Comparison of ENCODE assay signal across 8 mouse cellular contexts in genomic region chr1:180813409-180813884, GRCm38 (mm10). TPM values are rescaled to one million over a fixed set of nuclear protein-coding genes. Genes with fewer than 3 reads are reported as not detected.
DNase-seq lines count a peak whose midpoint lies in the region; ATAC-seq and TF ChIP-seq lines count a peak whose summit lies in the region.

No protein-coding gene starts in this region.

- H3K27me3 ChIP-seq in hindbrain, embryonic 10.5 days (ENCODE audit: insufficient read depth, poor library complexity, severe bottlenecking): no peaks in the 10 kb centered on the region
- H3K27me3 ChIP-seq in lung, embryonic 16.5 days (ENCODE audit: control insufficient read depth, insufficient read depth, low read depth, low read length): no peaks in the 10 kb centered on the region
- H3K27me3 ChIP-seq in thymus, adult 2 months (ENCODE audit: control insufficient read depth, insufficient read depth, low read length): no peaks in the 10 kb centered on the region

- peaks cover 27% of the 10 kb centered on the region for H3K36me3 ChIP-seq in hindbrain, embryonic 10.5 days
- H3K36me3 ChIP-seq in lung, embryonic 16.5 days (ENCODE audit: control insufficient read depth, insufficient read depth, low read length): peaks cover 17% of the 10 kb centered on the region
- peaks cover 21% of the 10 kb centered on the region for H3K36me3 ChIP-seq in thymus, adult 2 months (ENCODE audit: control insufficient read depth, insufficient read depth, low read length)

- H3K4me2 ChIP-seq in lung, embryonic 16.5 days (ENCODE audit: low read depth, low read length): peak overlapping the region; percentile 81

- 0 out of 2 replicates have a peak, but pooled peaks have one; percentile 35 for TF ChIP-seq CTCF in thymus, adult 2 months (IDR thresholded peaks at IDR 0.05; ENCODE audit: borderline replicate concordance, control insufficient read depth, extremely low read depth, insufficient read depth, low read length, poor library complexity)

- WGBS in hindbrain, embryonic 10.5 days: under 1% methylated on average over 65 of the region's 65 CpGs
- WGBS in lung, embryonic 16.5 days: 0% methylated on average over 10 of the region's 65 CpGs
- WGBS in thymus, adult 2 months: under 1% methylated on average over 59 of the region's 65 CpGs

- peak overlapping the region; percentile 100 for H3K9ac ChIP-seq in lung, embryonic 16.5 days (ENCODE audit: low read length)

- H3K27ac ChIP-seq in hindbrain, embryonic 10.5 days: peak overlapping the region; percentile 100
- H3K27ac ChIP-seq in lung, embryonic 16.5 days (ENCODE audit: low read length): peak overlapping the region; percentile 100
- peak overlapping the region; percentile 93 for H3K27ac ChIP-seq in thymus, adult 2 months (ENCODE audit: control insufficient read depth, insufficient read depth, low read length)

- DNase-seq in Muller cell, postnatal 12 days (ENCODE audit: inconsistent ontology term): peak; percentile 98
- DNase-seq in cerebellum, adult 9-10 months: peak; percentile 94
- peak; percentile 96 for DNase-seq in hindbrain, embryonic 10.5 days (ENCODE audit: low spot score)
- DNase-seq in layer of hippocampus, adult 9-11 months: peak; percentile 95
- peak; percentile 90 for DNase-seq in ovary, adult 18-20 months (ENCODE audit: low spot score)
- peak; percentile 92 for DNase-seq in thymus, adult 2 months

- TF ChIP-seq POLR2A in thymus, adult 2 months (IDR thresholded peaks at IDR 0.05; ENCODE audit: control insufficient read depth, extremely low read depth, insufficient read depth, low read length, poor library complexity): peak; percentile 98

- ATAC-seq in frontal cortex, adult (ENCODE audit: low TSS enrichment): peak; percentile 87
- peak; percentile 97 for ATAC-seq in lung, embryonic 16.5 days (ENCODE audit: low read depth)

- peaks cover 50% of the 10 kb centered on the region for H3K4me1 ChIP-seq in hindbrain, embryonic 10.5 days (replicated peaks)
- peaks cover 21% of the 10 kb centered on the region for H3K4me1 ChIP-seq in lung, embryonic 16.5 days (replicated peaks; ENCODE audit: control insufficient read depth, insufficient read depth, low read length)
- H3K4me1 ChIP-seq in thymus, adult 2 months (replicated peaks; ENCODE audit: control insufficient read depth, insufficient read depth, low read length): peaks cover 7% of the 10 kb centered on the region

- no peaks in the 10 kb centered on the region for H3K9me3 ChIP-seq in hindbrain, embryonic 10.5 days
- no peaks in the 10 kb centered on the region for H3K9me3 ChIP-seq in lung, embryonic 16.5 days (ENCODE audit: control insufficient read depth, low read length)

- peak overlapping the region; percentile 96 for H3K4me3 ChIP-seq in hindbrain, embryonic 10.5 days
- H3K4me3 ChIP-seq in lung, embryonic 16.5 days (ENCODE audit: low read length): peak overlapping the region; percentile 99
- H3K4me3 ChIP-seq in thymus, adult 2 months (ENCODE audit: control insufficient read depth, insufficient read depth, low read length): peak overlapping the region; percentile 89

RNA-seq across cellular contexts. Expression of gene H3f3a, which starts 0.3 kb away (rescaled TPM):
- 2,706 and 3,181 TPM in 2 replicates for polyA plus RNA-seq in hindbrain, embryonic 10.5 days (2016; fragmentation: Nextera tagmentation; extraction: Ambion mirVana)
- 2,527 and 2,659 TPM in 2 replicates for polyA plus RNA-seq in lung, embryonic 16.5 days (2015; fragmentation: Nextera tagmentation; extraction: Ambion mirVana)
- 750 and 796 TPM in 2 replicates for polyA plus RNA-seq in thymus, adult 2 months (2012; rRNA removed)

RNA-seq across cellular contexts. Expression of gene Sde2, which starts 37.5 kb away (rescaled TPM):
- polyA plus RNA-seq in hindbrain, embryonic 10.5 days (2016; fragmentation: Nextera tagmentation; extraction: Ambion mirVana): 33.8 and 40.1 TPM in 2 replicates
- 33.0 and 38.3 TPM in 2 replicates for polyA plus RNA-seq in lung, embryonic 16.5 days (2015; fragmentation: Nextera tagmentation; extraction: Ambion mirVana)
- 18.4 and 19.4 TPM in 2 replicates for polyA plus RNA-seq in thymus, adult 2 months (2012; rRNA removed)

Comparison
In these comparisons a context has a peak if more than half of its experiments do, and no peak if none do; other contexts are left out.
1. Peak in every context shown above with its lines: DNase-seq, ATAC-seq, H3K4me3 ChIP-seq and H3K27ac ChIP-seq.